ENCODE assay signal across 8 mouse cellular contexts in the genomic region with DNA sequence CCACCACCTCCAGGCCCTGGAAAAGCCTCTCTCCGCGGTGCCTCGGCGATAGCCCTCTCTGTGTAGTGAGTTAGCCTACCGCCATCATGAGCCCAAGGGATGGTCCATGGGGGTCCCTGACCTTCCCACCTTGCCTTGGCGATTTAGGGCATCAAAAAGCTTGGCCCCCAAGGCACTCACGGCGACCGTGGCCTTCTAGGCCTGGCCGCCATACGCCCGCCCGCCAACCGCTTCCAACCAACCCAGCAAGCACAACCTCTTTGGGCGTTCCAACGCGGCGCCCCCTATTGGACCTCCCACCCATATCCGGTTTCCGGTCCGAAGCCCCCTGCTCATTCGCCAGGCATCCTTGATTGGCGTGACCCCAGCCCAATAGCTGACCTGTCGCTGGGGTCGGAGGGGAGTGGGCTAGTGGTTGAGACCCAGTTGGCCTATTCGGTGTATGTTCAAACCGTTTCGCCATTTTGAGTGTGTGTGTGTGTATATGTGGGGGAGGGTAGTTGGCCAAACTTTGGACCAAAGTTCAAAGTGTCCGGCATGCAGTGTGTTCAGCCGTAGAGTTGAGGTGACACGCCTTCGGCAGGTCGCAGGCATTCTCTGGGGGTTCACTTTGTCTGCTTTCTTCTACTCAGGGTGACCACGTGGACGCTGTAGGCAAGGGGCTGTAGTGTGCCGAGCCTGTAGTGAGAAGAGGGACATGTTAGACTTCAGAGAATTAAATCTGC. TPM values are rescaled to one million over a fixed set of nuclear protein-coding genes. Genes with fewer than 3 reads are reported as not detected.
DNase-seq lines count a peak whose midpoint lies in the region; ATAC-seq and TF ChIP-seq lines count a peak whose summit lies in the region.

No protein-coding gene starts in this region.

- TF ChIP-seq POLR2A in CH12.LX (IDR thresholded peaks at IDR 0.05; ENCODE audit: low read depth, low read length) = peak; percentile 78

- TF ChIP-seq EP300 in CH12.LX (IDR thresholded peaks at IDR 0.05; ENCODE audit: low read length) = no peak

- peaks cover 3 to 26% of the 10 kb centered on the region in 2 experiments; a peak in 3 of 4 replicates for H3K4me1 ChIP-seq in CH12.LX (ENCODE audit: control insufficient read depth in 1 of 2, insufficient read depth in 2 of 2)
- peaks cover 7 to 26% of the 10 kb centered on the region in 2 experiments; a peak in 3 of 4 replicates for H3K4me1 ChIP-seq in heart, embryonic 14.5 days (ENCODE audit: control insufficient read depth in 2 of 2, insufficient read depth in 2 of 2, low read length in 2 of 2)
- peaks cover 48% of the 10 kb centered on the region for H3K4me1 ChIP-seq in midbrain, embryonic 12.5 days

- dilution Hi-C loops in CH12.LX (cut with MboI; ENCODE audit: extremely low pct_ligation_motif_present, extremely low pct_unique_long_range_greater_than_20kb, low sequenced_read_pairs) = no loop called here

- peaks cover 31% of the 10 kb centered on the region for H3K9me3 ChIP-seq in CH12.LX (replicated peaks; ENCODE audit: low read length)
- H3K9me3 ChIP-seq in heart, embryonic 14.5 days (ENCODE audit: control insufficient read depth, low read length) = peaks cover 57% of the 10 kb centered on the region
- peaks cover 40% of the 10 kb centered on the region for H3K9me3 ChIP-seq in midbrain, embryonic 12.5 days

- H3K27me3 ChIP-seq in CH12.LX (replicated peaks) = no peaks in the 10 kb centered on the region
- peaks cover 28% of the 10 kb centered on the region for H3K27me3 ChIP-seq in heart, embryonic 14.5 days (ENCODE audit: control insufficient read depth, insufficient read depth, low read length)
- peaks cover 35% of the 10 kb centered on the region for H3K27me3 ChIP-seq in midbrain, embryonic 12.5 days

- peak; percentile 89 for ATAC-seq in heart, embryonic 14.5 days (ENCODE audit: insufficient number of reproducible peaks, insufficient read depth, low FRiP score, low read depth)
- ATAC-seq in midbrain, embryonic 12.5 days (ENCODE audit: low FRiP score, low read depth) = peak; percentile 89

- H3K36me3 ChIP-seq in CH12.LX (replicated peaks in 1 of 2; ENCODE audit: control insufficient read depth in 1 of 2, insufficient read depth in 1 of 2, low read length in 1 of 2) = peaks cover 0 to 22% of the 10 kb centered on the region in 2 experiments
- H3K36me3 ChIP-seq in heart, embryonic 14.5 days (ENCODE audit: control insufficient read depth, insufficient read depth, low read length) = no peaks in the 10 kb centered on the region; the same call in 1 of the 2 replicates
- H3K36me3 ChIP-seq in midbrain, embryonic 12.5 days = no peaks in the 10 kb centered on the region

- H3K27ac ChIP-seq in CH12.LX (ENCODE audit: insufficient read depth, low read depth) = peak overlapping the region; percentile 10; the same call in 1 of the 2 replicates
- H3K27ac ChIP-seq in heart, embryonic 14.5 days (replicated peaks in 1 of 2; ENCODE audit: control insufficient read depth in 1 of 2, insufficient read depth in 1 of 2, low read depth in 2 of 2, low read length in 2 of 2) = peak overlapping the region; percentile 79 to 84
- peak overlapping the region; percentile 75 for H3K27ac ChIP-seq in midbrain, embryonic 12.5 days (replicated peaks)

- in situ Hi-C loops in CH12.LX (cut with MboI; ENCODE audit: low pct_ligation_motif_present, low pct_unique_long_range_greater_than_20kb, low sequenced_read_pairs) = no loop called here

- H3K9ac ChIP-seq in CH12.LX (ENCODE audit: insufficient read depth, low read depth) = peak overlapping the region; percentile 70
- peak overlapping the region; percentile 84 for H3K9ac ChIP-seq in heart, embryonic 14.5 days (ENCODE audit: low read length)
- H3K9ac ChIP-seq in midbrain, embryonic 12.5 days (replicated peaks) = peak overlapping the region; percentile 73

- no peak for TF ChIP-seq CTCF in CH12.LX (conservative IDR thresholded peaks at IDR 0.05 in 1 of 2, IDR thresholded peaks at IDR 0.05 in 1 of 2; ENCODE audit: low read depth in 2 of 2, low read length in 2 of 2)

- DNase-seq in cerebellum, postnatal 14 days = peak; percentile 89 to 95
- no peak for DNase-seq in cerebellum, adult 9-10 months
- peak; percentile 95 for DNase-seq in CH12.LX (ENCODE audit: extremely low read depth)
- DNase-seq in embryo, embryonic 11 days = peak; percentile 93
- DNase-seq in left cerebral cortex, postnatal 36 days (ENCODE audit: low spot score in 2 of 2) = peak; percentile 24 to 42
- DNase-seq in spleen, postnatal 36 days (ENCODE audit: low spot score in 2 of 2) = peak; percentile 48 to 56

- peak overlapping the region; percentile 76 for H3K4me2 ChIP-seq in CH12.LX (ENCODE audit: insufficient read depth, low read depth, poor library complexity, severe bottlenecking)
- peak overlapping the region; percentile 73 for H3K4me2 ChIP-seq in heart, embryonic 14.5 days (ENCODE audit: low read length)
- H3K4me2 ChIP-seq in midbrain, embryonic 12.5 days (replicated peaks) = peak overlapping the region; percentile 59

- WGBS in heart, embryonic 14.5 days = 49% methylated on average over 36 of the region's 36 CpGs
- 41% methylated on average over 35 of the region's 36 CpGs for WGBS in midbrain, embryonic 12.5 days

- peak overlapping the region; percentile 70 to 87 (median 75) for H3K4me3 ChIP-seq in CH12.LX (replicated peaks in 1 of 3; ENCODE audit: low read depth in 2 of 3, low read length in 2 of 3, poor library complexity in 1 of 3)
- H3K4me3 ChIP-seq in heart, embryonic 14.5 days (ENCODE audit: control insufficient read depth in 1 of 2, insufficient read depth in 1 of 2, low read depth in 1 of 2, low read length in 2 of 2) = peak overlapping the region; percentile 62 to 70
- peak overlapping the region; percentile 54 for H3K4me3 ChIP-seq in midbrain, embryonic 12.5 days

- intact Hi-C loops in left cerebral cortex, postnatal 36 days (cut with DNase I) = loop anchor here (5.0 kb wide), 2 partner anchors 218 to 708 kb away; a partner anchor contains a TSS

- peaks cover 42% of the 10 kb centered on the region for H3K79me2 ChIP-seq in CH12.LX (replicated peaks; ENCODE audit: control insufficient read depth, extremely low read depth, insufficient read depth, poor library complexity, severe bottlenecking)

- TF ChIP-seq RAD21 in CH12.LX (IDR thresholded peaks at IDR 0.05; ENCODE audit: low read depth, low read length) = no peak

TF ChIP-seq in CH12.LX, 34 proteins besides CTCF, POLR2A, EP300 and RAD21 (continues in another document):
- TF ChIP-seq IRF4 (IDR thresholded peaks at IDR 0.05; ENCODE audit: low read depth, low read length) (no peak), ZC3H11A (IDR thresholded peaks at IDR 0.05; ENCODE audit: low read depth, low read length) (no peak), JUND (conservative IDR thresholded peaks at IDR 0.05; ENCODE audit: low read depth, low read length) (no peak), ZMIZ1 (IDR thresholded peaks at IDR 0.05; ENCODE audit: low read depth, low read length) (no peak), CHD2 (IDR thresholded peaks at IDR 0.05; ENCODE audit: low read length) (peak; percentile 55; the same call in 1 of the 2 replicates), NELFE (IDR thresholded peaks at IDR 0.05; ENCODE audit: low read depth, low read length) (peak; percentile 70), MYC (IDR thresholded peaks at IDR 0.05; ENCODE audit: low read depth, low read length) (peak; percentile 95), NRF1 (IDR thresholded peaks at IDR 0.05; ENCODE audit: low read depth, low read length) (peak; percentile 35; the same call in 1 of the 2 replicates), SMC3 (IDR thresholded peaks at IDR 0.05; ENCODE audit: low read depth, low read length) (no peak), MEF2A (IDR thresholded peaks at IDR 0.05; ENCODE audit: borderline replicate concordance, low read depth, low read length) (no peak), USF2 (conservative IDR thresholded peaks at IDR 0.05; ENCODE audit: low read depth, low read length) (no peak), PAX5 (IDR thresholded peaks at IDR 0.05; ENCODE audit: low read length) (no peak), BHLHE40 (IDR thresholded peaks at IDR 0.05; ENCODE audit: low read depth, low read length) (no peak), TBP (conservative IDR thresholded peaks at IDR 0.05; ENCODE audit: low read depth, low read length) (no peak), POLR2AphosphoS2 (IDR thresholded peaks at IDR 0.05; ENCODE audit: low read depth, low read length) (no peak), MAZ (IDR thresholded peaks at IDR 0.05; ENCODE audit: low read depth, low read length) (no peak), UBTF (IDR thresholded peaks at IDR 0.05; ENCODE audit: low read depth, low read length) (no peak), CHD1 (IDR thresholded peaks at IDR 0.05; ENCODE audit: low read depth, low read length) (no peak), MAX (IDR thresholded peaks at IDR 0.05; ENCODE audit: low read length) (peak; percentile 81), KAT2A (IDR thresholded peaks at IDR 0.05; ENCODE audit: insufficient replicate concordance, low read length) (no peak; the same call in 1 of the 2 replicates), USF1 (IDR thresholded peaks at IDR 0.05; ENCODE audit: low read depth, low read length) (no peak), RCOR1 (conservative IDR thresholded peaks at IDR 0.05; ENCODE audit: low read depth, low read length) (no peak), ZKSCAN1 (IDR thresholded peaks at IDR 0.05; ENCODE audit: borderline replicate concordance, low read depth, low read length) (no peak), MAFK (IDR thresholded peaks at IDR 0.05; ENCODE audit: insufficient replicate concordance, low read length) (no peak), ZNF384 (IDR thresholded peaks at IDR 0.05; ENCODE audit: low read depth, low read length) (no peak), MXI1 (IDR thresholded peaks at IDR 0.05; ENCODE audit: low read depth, low read length) (peak; percentile 65), JUN (IDR thresholded peaks at IDR 0.05; ENCODE audit: insufficient read depth, low read depth, low read length) (no peak)

RNA-seq across cellular contexts. Expression of a gene that starts 11.2 kb away (rescaled TPM):
- total RNA-seq in CH12.LX (2012; rRNA removed) = 393 and 452 TPM in 2 replicates
- 365 and 369 TPM in 2 replicates for total RNA-seq in CH12.LX (2014; rRNA removed)
- polyA plus RNA-seq in CH12.LX (2012; ENCODE audit: insufficient read length, low read depth) = 502 and 537 TPM in 2 replicates
- polyA plus RNA-seq in heart, embryonic 14.5 days (2014; fragmentation: Nextera tagmentation; extraction: Ambion mirVana) = 1,524 and 1,578 TPM in 2 replicates
- 1,000 to 10,000 TPM; 1,724 to 1,906 TPM for total RNA-seq in left cerebral cortex, postnatal 36 days (2021)
- 1,415 and 1,424 TPM in 2 replicates for polyA plus RNA-seq in midbrain, embryonic 12.5 days (2016; fragmentation: Nextera tagmentation; extraction: Ambion mirVana)

RNA-seq across cellular contexts. Expression of a gene that starts 51.2 kb away (rescaled TPM):
- total RNA-seq in CH12.LX (2012; rRNA removed) (48.9 and 55.7 TPM in 2 replicates), CH12.LX (2014; rRNA removed) (not detected in 2 replicates)
- polyA plus RNA-seq in CH12.LX (2012; ENCODE audit: insufficient read length, low read depth) = 259 and 363 TPM in 2 replicates
- 6.8 and 7.5 TPM in 2 replicates for polyA plus RNA-seq in heart, embryonic 14.5 days (2014; fragmentation: Nextera tagmentation; extraction: Ambion mirVana)
- 1 to 10 TPM; 3.0 TPM for total RNA-seq in left cerebral cortex, postnatal 36 days (2021)
- polyA plus RNA-seq in midbrain, embryonic 12.5 days (2016; fragmentation: Nextera tagmentation; extraction: Ambion mirVana) = 7.4 and 8.8 TPM in 2 replicates

Comparison
In these comparisons a context has a peak if more than half of its experiments do, and no peak if none do; other contexts are left out.
1. H3K27ac ChIP-seq: peak in every context shown above with its lines; median percentile 82 in heart, embryonic 14.5 days; 75 in midbrain, embryonic 12.5 days; 10 in CH12.LX.
2. RNA of a gene that starts 51.2 kb away (polyA plus RNA-seq): 259 to 363 TPM in CH12.LX; 7.4 to 8.8 TPM in midbrain, embryonic 12.5 days and 6.8 to 7.5 TPM in heart, embryonic 14.5 days; every median in the first group is over 10 times any median in the second.
3. Peak in every context shown above with its lines, with median percentiles within 50 percentile points of each other: H3K4me2 ChIP-seq, H3K4me3 ChIP-seq and H3K9ac ChIP-seq.